Mouse (Mus musculus): ENCODE measurements at regions not wholly inside any gene's neighbourhood (a gene's known extent, or its start where the extent isn't known, plus 50 kb on each side); places are given as distances from the start of the nearest gene placed in this dataset.

- no peak for TF ChIP-seq EP300 (IDR thresholded peaks at IDR 0.05; ENCODE audit: low read depth)
- no peak for TF ChIP-seq CTCF (IDR thresholded peaks at IDR 0.05; ENCODE audit: low read depth)
Measured at GRCm38 (mm10) chr2:166357824-166358223, 202.4 kb upstream of the Sulf2 start.

Data from liver, postnatal 0 days (tissue).